In the genomic region with DNA sequence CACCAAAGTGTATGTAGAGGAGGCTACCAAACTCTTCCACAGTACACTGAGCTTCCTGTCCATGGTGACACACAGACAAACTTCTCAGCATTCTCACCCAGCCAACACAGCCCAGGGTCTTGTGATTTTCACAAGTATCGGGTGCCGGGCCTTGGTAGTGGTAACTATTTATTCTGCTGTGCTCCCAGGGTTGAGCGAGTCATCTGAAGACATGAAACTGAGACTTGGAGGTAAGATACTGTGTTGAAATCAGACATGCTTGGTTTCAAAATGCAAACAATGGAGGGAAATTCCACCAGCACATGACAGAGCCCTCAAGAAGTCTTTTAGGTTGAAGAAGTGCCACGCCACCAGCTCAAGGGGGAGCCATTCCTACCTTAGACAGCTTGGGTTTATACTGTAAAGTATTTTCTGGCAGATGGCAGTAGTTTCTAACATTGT, we compare ENCODE assay signal across 10 mouse cellular contexts.
DNase-seq lines count a peak whose midpoint lies in the region; ATAC-seq lines count a peak whose summit lies in the region.
"Had no signal": no experiment of that assay in that cellular context is flagged by ENCODE, and none has a peak within 500 bp of the region (broad histone marks: within the 10 kb centered on the region; RNA-seq: fewer than 3 reads in every experiment).

No protein-coding gene starts in this region.

- no peaks in the 10 kb centered on the region for H3K27me3 ChIP-seq in liver, embryonic 12.5 days (replicated peaks)
- H3K27me3 ChIP-seq in liver, embryonic 11.5 days (replicated peaks; ENCODE audit: control insufficient read depth, insufficient read depth, low read length) = no peaks in the 10 kb centered on the region
- H3K27me3 ChIP-seq in forebrain, embryonic 15.5 days = no peaks in the 10 kb centered on the region
- H3K27me3 ChIP-seq: liver, embryonic 13.5 days had no signal

- H3K27ac ChIP-seq in liver, embryonic 12.5 days = peak overlapping the region; percentile 20; the same call in 1 of the 2 replicates
- no peak overlapping the region; the same call in 1 of the 2 replicates for H3K27ac ChIP-seq in liver, embryonic 11.5 days (ENCODE audit: low read depth, low read length)
- H3K27ac ChIP-seq in forebrain, embryonic 15.5 days (replicated peaks) = no peak overlapping the region
- H3K27ac ChIP-seq: liver, embryonic 13.5 days had no signal

- H3K4me1 ChIP-seq in liver, embryonic 12.5 days = peaks cover 15% of the 10 kb centered on the region
- no peaks in the 10 kb centered on the region for H3K4me1 ChIP-seq in liver, embryonic 11.5 days (replicated peaks; ENCODE audit: control insufficient read depth, insufficient read depth, low read length)
- H3K4me1 ChIP-seq in forebrain, embryonic 15.5 days = no peaks in the 10 kb centered on the region

- ATAC-seq in liver, embryonic 12.5 days = no peak
- no peak for ATAC-seq in liver, embryonic 11.5 days (replicated peaks; ENCODE audit: low FRiP score)
- peak; percentile 75 for ATAC-seq in activated CD4-positive, CD25-positive, alpha-beta regulatory T cell, adult 4 months
- no peak for ATAC-seq in forebrain, embryonic 15.5 days (replicated peaks)

- no peak overlapping the region for H3K9ac ChIP-seq in liver, embryonic 12.5 days
- H3K9ac ChIP-seq in liver, embryonic 11.5 days (ENCODE audit: low read depth, low read length) = no peak overlapping the region
- H3K9ac ChIP-seq in forebrain, embryonic 15.5 days (replicated peaks) = no peak overlapping the region
- H3K9ac ChIP-seq: liver, embryonic 13.5 days had no signal

- no peaks in the 10 kb centered on the region for H3K36me3 ChIP-seq in liver, embryonic 12.5 days
- H3K36me3 ChIP-seq in liver, embryonic 11.5 days (ENCODE audit: control insufficient read depth, insufficient read depth, low read length) = no peaks in the 10 kb centered on the region
- no peaks in the 10 kb centered on the region for H3K36me3 ChIP-seq in forebrain, embryonic 15.5 days
- H3K36me3 ChIP-seq: liver, embryonic 13.5 days had no signal

- H3K9me3 ChIP-seq in liver, embryonic 12.5 days (replicated peaks) = no peaks in the 10 kb centered on the region
- no peaks in the 10 kb centered on the region for H3K9me3 ChIP-seq in liver, embryonic 11.5 days (ENCODE audit: control insufficient read depth, low read length)
- no peaks in the 10 kb centered on the region for H3K9me3 ChIP-seq in forebrain, embryonic 15.5 days
- H3K9me3 ChIP-seq: liver, embryonic 13.5 days had no signal

- WGBS in liver, embryonic 12.5 days (ENCODE audit: insufficient replicate concordance) = 76% methylated on average over 4 of the region's 4 CpGs
- 85% methylated on average over 4 of the region's 4 CpGs for WGBS in liver, embryonic 11.5 days
- WGBS in forebrain, embryonic 15.5 days = 93% methylated on average over 4 of the region's 4 CpGs

- H3K4me2 ChIP-seq in liver, embryonic 12.5 days = no peak overlapping the region
- no peak overlapping the region for H3K4me2 ChIP-seq in liver, embryonic 11.5 days
- no peak overlapping the region for H3K4me2 ChIP-seq in forebrain, embryonic 15.5 days (replicated peaks)
- H3K4me2 ChIP-seq: liver, embryonic 13.5 days had no signal

- DNase-seq in liver, embryonic 11.5 days (ENCODE audit: low spot score) = no peak
- peak; percentile 52 for DNase-seq in lung, postnatal 25 days (ENCODE audit: low spot score)
- peak; percentile 25 for DNase-seq in thymus, postnatal 14 days
- DNase-seq in Muller cell, postnatal 12 days (ENCODE audit: inconsistent ontology term) = no peak
- no peak for DNase-seq in heart, adult 8-10 months (ENCODE audit: low spot score)
- DNase-seq: gastrocnemius, postnatal 36 days; liver, embryonic 13.5 days had no signal

- no peak overlapping the region for H3K4me3 ChIP-seq in liver, embryonic 12.5 days
- no peak overlapping the region for H3K4me3 ChIP-seq in liver, embryonic 11.5 days (ENCODE audit: low read depth, low read length)
- H3K4me3 ChIP-seq in forebrain, embryonic 15.5 days = no peak overlapping the region
- H3K4me3 ChIP-seq: liver, embryonic 13.5 days had no signal

Comparison
In these comparisons a context has a peak if more than half of its experiments do, and no peak if none do; other contexts are left out.
1. DNase-seq: peak in lung, postnatal 25 days (single experiment) and thymus, postnatal 14 days (single experiment); none in liver, embryonic 11.5 days (single experiment), Muller cell, postnatal 12 days (single experiment) and heart, adult 8-10 months (single experiment).